Mouse (Mus musculus): ENCODE measurements around the gene Atp5j.

- TF ChIP-seq CTCF (IDR thresholded peaks at IDR 0.05; ENCODE audit: borderline replicate concordance, insufficient read depth, low read length) = no peak
- no peak for TF ChIP-seq POLR2A (IDR thresholded peaks at IDR 0.05; ENCODE audit: low read depth, low read length)
Measured at GRCm38 (mm10) chr16:84813852-84814251, 21.6 kb downstream of the Atp5j start.
